Mouse (Mus musculus) megakaryocyte-erythroid progenitor cell, adult 5-6 weeks (primary cell): ENCODE measurements around the gene Igfbp7. TPM values are rescaled to one million over a fixed set of nuclear protein-coding genes. Genes with fewer than 3 reads are reported as not detected.
"Not testable (repeated sequence)": the region's sequence is repeated elsewhere in the genome, so short reads cannot be mapped to it uniquely, and the experiment has no call there.

Experiments used
- ATAC-seq: replicated peaks from 2 replicates; pipeline ENCODE4 v1.8.0; 2016; ENCODE audit warnings: mild to moderate bottlenecking, inconsistent platforms; ENCODE audit not compliant: severe bottlenecking, poor library complexity, low FRiP score, low TSS enrichment
- total RNA-seq, 2 experiments: library from RNA; stranded (forward) in 1 of 2; stranded (reverse) in 1 of 2; fragments of 200-1000, 215-1000 nt in 1 of 2; fragments of >200 nt in 1 of 2; fragmentation: Nextera tagmentation in 1 of 2; gene quantifications; 2 replicates each; pipeline ENCODE4 v1.2.3; 2014 to 2017

Gene Igfbp7
- total RNA-seq (2014; fragmentation: Nextera tagmentation) (0.42 TPM in 1 of 2 replicates, not detected in the other), total RNA-seq (2017) (not detected in 2 replicates)

GRCm38 (mm10) chr5:77407341-77408298, at the start of gene Igfbp7:
Gene Igfbp7, minus strand, starts transcription at chr5:77408041.
- ATAC-seq, result peak; percentile 41

- ATAC-seq, result no peak
Measured at GRCm38 (mm10) chr5:77452103-77452502, 44.3 kb upstream of the Igfbp7 start.

GRCm38 (mm10) chr5:77449531-77449930, 41.7 kb upstream of the Igfbp7 start:
- no peak for ATAC-seq

- ATAC-seq, result no peak
Measured at GRCm38 (mm10) chr5:77445431-77445830, 37.6 kb upstream of the Igfbp7 start.

- ATAC-seq, result no peak
Measured at GRCm38 (mm10) chr5:77443889-77444573, 36.2 kb upstream of the Igfbp7 start.

- no peak for ATAC-seq
Measured at GRCm38 (mm10) chr5:77442856-77443623, 35.2 kb upstream of the Igfbp7 start.

GRCm38 (mm10) chr5:77436308-77436707, 28.5 kb upstream of the Igfbp7 start:
- no peak for ATAC-seq

- no peak for ATAC-seq
Measured at GRCm38 (mm10) chr5:77434060-77434459, 26.2 kb upstream of the Igfbp7 start.

GRCm38 (mm10) chr5:77433561-77433960, 25.7 kb upstream of the Igfbp7 start:
- ATAC-seq, result no peak

- ATAC-seq, result no peak
Measured at GRCm38 (mm10) chr5:77433119-77433518, 25.3 kb upstream of the Igfbp7 start.

- no peak for ATAC-seq
Measured at GRCm38 (mm10) chr5:77432446-77432845, 24.6 kb upstream of the Igfbp7 start.

- no peak for ATAC-seq
Measured at GRCm38 (mm10) chr5:77431068-77431467, 23.2 kb upstream of the Igfbp7 start.

GRCm38 (mm10) chr5:77430471-77430870, 22.6 kb upstream of the Igfbp7 start:
- ATAC-seq, result no peak

- ATAC-seq, result no peak
Measured at GRCm38 (mm10) chr5:77430049-77430448, 22.2 kb upstream of the Igfbp7 start.

GRCm38 (mm10) chr5:77428526-77428925, 20.7 kb upstream of the Igfbp7 start:
- no peak for ATAC-seq

GRCm38 (mm10) chr5:77427986-77428385, 20.1 kb upstream of the Igfbp7 start:
- ATAC-seq, result no peak

- no peak for ATAC-seq
Measured at GRCm38 (mm10) chr5:77425721-77426500, 18.1 kb upstream of the Igfbp7 start.

- ATAC-seq, result not testable (repeated sequence)
Measured at GRCm38 (mm10) chr5:77419537-77419936, 11.7 kb upstream of the Igfbp7 start.

- no peak for ATAC-seq
Measured at GRCm38 (mm10) chr5:77416058-77416457, 8.2 kb upstream of the Igfbp7 start.
